ENCODE assay signal across 28 mouse cellular contexts in genomic region chr2:38607716-38608115, GRCm38 (mm10). TPM values are rescaled to one million over a fixed set of nuclear protein-coding genes. Genes with fewer than 3 reads are reported as not detected.
DNase-seq lines count a peak whose midpoint lies in the region; ATAC-seq and TF ChIP-seq lines count a peak whose summit lies in the region.
"Had no signal": no experiment of that assay in that cellular context is flagged by ENCODE, and none has a peak within 500 bp of the region (broad histone marks: within the 10 kb centered on the region; RNA-seq: fewer than 3 reads in every experiment).

No protein-coding gene starts in this region.

- 84% methylated on average over 1 of the region's 1 CpGs for WGBS in heart, embryonic 10.5 days
- WGBS in liver, embryonic 16.5 days (ENCODE audit: insufficient replicate concordance): 59% methylated on average over 1 of the region's 1 CpGs
- WGBS in midbrain, embryonic 13.5 days: 87% methylated on average over 1 of the region's 1 CpGs
- WGBS in midbrain, postnatal 0 days: 97% methylated on average over 1 of the region's 1 CpGs
- WGBS in liver, postnatal 0 days (ENCODE audit: insufficient replicate concordance): 46% methylated on average over 1 of the region's 1 CpGs

- peak; percentile 41 for DNase-seq in heart, embryonic 10.5 days (ENCODE audit: low spot score)
- DNase-seq in heart, postnatal 36 days: no peak
- DNase-seq in liver: no peak
- DNase-seq in midbrain, postnatal 0 days (ENCODE audit: low spot score): no peak
- DNase-seq in liver, postnatal 0 days: no peak
- DNase-seq in left cerebral cortex, adult 11 months (ENCODE audit: low spot score): no peak
- DNase-seq: adrenal gland, postnatal 25 days; cerebellum, adult 11-12 months; cerebellum, adult 9-11 months; embryo, embryonic 11 days; gastrocnemius, postnatal 10 days; heart, postnatal 14 days; kidney, adult 8-10 months; kidney, postnatal 25 days; right cerebral cortex, adult 18-20 months; spleen, adult 18-20 months; thymus, adult 18-20 months; thymus, postnatal 25 days had no signal

- H3K9me3 ChIP-seq in heart, embryonic 10.5 days: no peaks in the 10 kb centered on the region
- H3K9me3 ChIP-seq in liver, embryonic 16.5 days (replicated peaks; ENCODE audit: control insufficient read depth, low read length): no peaks in the 10 kb centered on the region
- H3K9me3 ChIP-seq in midbrain, embryonic 13.5 days: no peaks in the 10 kb centered on the region
- H3K9me3 ChIP-seq in midbrain, postnatal 0 days (ENCODE audit: low read length): no peaks in the 10 kb centered on the region
- H3K9me3 ChIP-seq in liver, postnatal 0 days (ENCODE audit: low read length): no peaks in the 10 kb centered on the region
- H3K9me3 ChIP-seq: embryonic facial prominence, embryonic 12.5 days; forebrain, embryonic 15.5 days; intestine, embryonic 15.5 days; limb, embryonic 13.5 days; midbrain, embryonic 12.5 days had no signal

- no peak overlapping the region for H3K4me2 ChIP-seq in liver, embryonic 16.5 days (ENCODE audit: low read depth, low read length)
- no peak overlapping the region for H3K4me2 ChIP-seq in midbrain, embryonic 13.5 days (replicated peaks)
- H3K4me2 ChIP-seq in midbrain, postnatal 0 days (ENCODE audit: low read depth, low read length, poor library complexity, severe bottlenecking): no peak overlapping the region
- no peak overlapping the region for H3K4me2 ChIP-seq in liver, postnatal 0 days (ENCODE audit: low read depth, low read length)
- H3K4me2 ChIP-seq: embryonic facial prominence, embryonic 12.5 days; forebrain, embryonic 15.5 days; intestine, embryonic 15.5 days; limb, embryonic 13.5 days; midbrain, embryonic 12.5 days had no signal

- H3K9ac ChIP-seq in liver, embryonic 16.5 days (ENCODE audit: low read depth, low read length): no peak overlapping the region
- no peak overlapping the region for H3K9ac ChIP-seq in midbrain, embryonic 13.5 days (replicated peaks)
- no peak overlapping the region for H3K9ac ChIP-seq in midbrain, postnatal 0 days (replicated peaks; ENCODE audit: low read length, poor library complexity, severe bottlenecking)
- H3K9ac ChIP-seq in liver, postnatal 0 days (replicated peaks): no peak overlapping the region
- H3K9ac ChIP-seq: embryonic facial prominence, embryonic 12.5 days; forebrain, embryonic 15.5 days; intestine, embryonic 15.5 days; limb, embryonic 13.5 days; midbrain, embryonic 12.5 days had no signal

- no peak overlapping the region for H3K4me3 ChIP-seq in heart, embryonic 10.5 days
- H3K4me3 ChIP-seq in liver, embryonic 16.5 days (ENCODE audit: low read depth, low read length): no peak overlapping the region
- H3K4me3 ChIP-seq in midbrain, embryonic 13.5 days (replicated peaks): no peak overlapping the region
- H3K4me3 ChIP-seq in midbrain, postnatal 0 days (ENCODE audit: low read depth, low read length): no peak overlapping the region
- H3K4me3 ChIP-seq in liver, postnatal 0 days (ENCODE audit: low read depth, low read length): no peak overlapping the region
- H3K4me3 ChIP-seq: embryonic facial prominence, embryonic 12.5 days; forebrain, embryonic 15.5 days; intestine, embryonic 15.5 days; left cerebral cortex, adult 2 months; limb, embryonic 13.5 days; midbrain, embryonic 12.5 days had no signal

- H3K36me3 ChIP-seq in heart, embryonic 10.5 days: peaks cover 30% of the 10 kb centered on the region
- peaks cover 3% of the 10 kb centered on the region for H3K36me3 ChIP-seq in liver, embryonic 16.5 days (ENCODE audit: control insufficient read depth, insufficient read depth)
- peaks cover 4% of the 10 kb centered on the region; the same call in 1 of the 2 replicates for H3K36me3 ChIP-seq in midbrain, embryonic 13.5 days
- H3K36me3 ChIP-seq in midbrain, postnatal 0 days (ENCODE audit: insufficient read depth, low read length): no peaks in the 10 kb centered on the region
- H3K36me3 ChIP-seq in liver, postnatal 0 days (replicated peaks; ENCODE audit: insufficient read depth, low read length): peaks cover 15% of the 10 kb centered on the region

- peaks cover 13% of the 10 kb centered on the region for H3K4me1 ChIP-seq in heart, embryonic 10.5 days
- no peaks in the 10 kb centered on the region; the same call in 1 of the 2 replicates for H3K4me1 ChIP-seq in liver, embryonic 16.5 days (ENCODE audit: control insufficient read depth, low read depth, low read length)
- peaks cover 49% of the 10 kb centered on the region for H3K4me1 ChIP-seq in midbrain, embryonic 13.5 days (replicated peaks)
- H3K4me1 ChIP-seq in midbrain, postnatal 0 days (ENCODE audit: insufficient read depth, low read length): no peaks in the 10 kb centered on the region
- peaks cover 9% of the 10 kb centered on the region for H3K4me1 ChIP-seq in liver, postnatal 0 days (ENCODE audit: insufficient read depth)
- H3K4me1 ChIP-seq: embryonic facial prominence, embryonic 12.5 days; intestine, embryonic 15.5 days had no signal

- ATAC-seq in liver, embryonic 16.5 days (ENCODE audit: low read depth): peak; percentile 79
- no peak for ATAC-seq in midbrain, embryonic 13.5 days
- no peak for ATAC-seq in midbrain, postnatal 0 days (ENCODE audit: low FRiP score)
- peak; percentile 95 for ATAC-seq in liver, postnatal 0 days
- ATAC-seq: CD4-positive, CD25-positive, alpha-beta regulatory T cell, adult 4 months; forebrain, embryonic 15.5 days; hindbrain, postnatal 0 days; intestine, embryonic 15.5 days had no signal

- intact Hi-C loops in heart, postnatal 36 days (cut with DNase I): no loop called here

- no peak for TF ChIP-seq CTCF in midbrain, postnatal 0 days (IDR thresholded peaks at IDR 0.05)
- no peak for TF ChIP-seq CTCF in liver, postnatal 0 days (IDR thresholded peaks at IDR 0.05; ENCODE audit: low read depth)

- no peaks in the 10 kb centered on the region for H3K27me3 ChIP-seq in heart, embryonic 10.5 days (ENCODE audit: insufficient read depth, poor library complexity, severe bottlenecking)
- no peaks in the 10 kb centered on the region for H3K27me3 ChIP-seq in liver, embryonic 16.5 days (ENCODE audit: control insufficient read depth, insufficient read depth, low read depth, low read length)
- no peaks in the 10 kb centered on the region for H3K27me3 ChIP-seq in midbrain, embryonic 13.5 days
- no peaks in the 10 kb centered on the region for H3K27me3 ChIP-seq in midbrain, postnatal 0 days (ENCODE audit: insufficient read depth, low read length)
- no peaks in the 10 kb centered on the region for H3K27me3 ChIP-seq in liver, postnatal 0 days (ENCODE audit: insufficient read depth, low read length)
- H3K27me3 ChIP-seq: embryonic facial prominence, embryonic 12.5 days; forebrain, embryonic 15.5 days; intestine, embryonic 15.5 days; limb, embryonic 13.5 days; midbrain, embryonic 12.5 days had no signal

- H3K27ac ChIP-seq in heart, embryonic 10.5 days: no peak overlapping the region
- peak overlapping the region; percentile 53; the same call in 1 of the 2 replicates for H3K27ac ChIP-seq in liver, embryonic 16.5 days (ENCODE audit: low read length)
- H3K27ac ChIP-seq in midbrain, embryonic 13.5 days: peak overlapping the region; percentile 81
- no peak overlapping the region for H3K27ac ChIP-seq in midbrain, postnatal 0 days (ENCODE audit: low read depth, low read length)
- peak overlapping the region; percentile 86 for H3K27ac ChIP-seq in liver, postnatal 0 days (ENCODE audit: low read depth)
- H3K27ac ChIP-seq: embryonic facial prominence, embryonic 12.5 days; forebrain, embryonic 15.5 days; hindbrain, postnatal 0 days; intestine, embryonic 15.5 days; left cerebral cortex, adult 2 months; limb, embryonic 13.5 days had no signal

- no peak for TF ChIP-seq EP300 in liver, postnatal 0 days (IDR thresholded peaks at IDR 0.05; ENCODE audit: low read depth)

RNA-seq across cellular contexts. Expression of gene Psmb7, which starts 36.2 kb away (rescaled TPM):
- polyA plus RNA-seq in heart, embryonic 10.5 days (2016; fragmentation: Nextera tagmentation; extraction: Ambion mirVana): 262 and 309 TPM in 2 replicates
- 100 to 1,000 TPM; 262 to 263 TPM for total RNA-seq in heart, postnatal 36 days (2021)
- 141 and 145 TPM in 2 replicates for polyA plus RNA-seq in liver, embryonic 16.5 days (2015; fragmentation: Nextera tagmentation; extraction: Ambion mirVana)
- 310 and 330 TPM in 2 replicates for polyA plus RNA-seq in midbrain, embryonic 13.5 days (2015; fragmentation: Nextera tagmentation; extraction: Ambion mirVana)
- 218 and 239 TPM in 2 replicates for total RNA-seq in midbrain, postnatal 0 days (2014; rRNA removed)
- polyA plus RNA-seq in midbrain, postnatal 0 days (2015; fragmentation: Nextera tagmentation; extraction: Ambion mirVana): 282 and 287 TPM in 2 replicates
- 112 and 120 TPM in 2 replicates for polyA plus RNA-seq in liver, postnatal 0 days (2015; fragmentation: Nextera tagmentation; extraction: Ambion mirVana)

Comparison
In these comparisons a context has a peak if more than half of its experiments do, and no peak if none do; other contexts are left out.
1. H3K27ac ChIP-seq: peak in liver, embryonic 16.5 days (single experiment), midbrain, embryonic 13.5 days (single experiment) and liver, postnatal 0 days (single experiment); none in heart, embryonic 10.5 days (single experiment) and midbrain, postnatal 0 days (single experiment).
2. ATAC-seq: peak in liver, embryonic 16.5 days (single experiment) and liver, postnatal 0 days (single experiment); none in midbrain, embryonic 13.5 days (single experiment) and midbrain, postnatal 0 days (single experiment).